Mouse (Mus musculus) cerebellum, adult 9-10 months (tissue): Measurements from ENCODE around the gene Rasl10a.
A peak's percentile ranks its signal among the peaks of the same experiment; 100 is the strongest.

Experiments
- DNase-seq: peaks from one replicate; pipeline ENCODE4 v3.0.0; 2022

Rasl10a gene

DNA sequence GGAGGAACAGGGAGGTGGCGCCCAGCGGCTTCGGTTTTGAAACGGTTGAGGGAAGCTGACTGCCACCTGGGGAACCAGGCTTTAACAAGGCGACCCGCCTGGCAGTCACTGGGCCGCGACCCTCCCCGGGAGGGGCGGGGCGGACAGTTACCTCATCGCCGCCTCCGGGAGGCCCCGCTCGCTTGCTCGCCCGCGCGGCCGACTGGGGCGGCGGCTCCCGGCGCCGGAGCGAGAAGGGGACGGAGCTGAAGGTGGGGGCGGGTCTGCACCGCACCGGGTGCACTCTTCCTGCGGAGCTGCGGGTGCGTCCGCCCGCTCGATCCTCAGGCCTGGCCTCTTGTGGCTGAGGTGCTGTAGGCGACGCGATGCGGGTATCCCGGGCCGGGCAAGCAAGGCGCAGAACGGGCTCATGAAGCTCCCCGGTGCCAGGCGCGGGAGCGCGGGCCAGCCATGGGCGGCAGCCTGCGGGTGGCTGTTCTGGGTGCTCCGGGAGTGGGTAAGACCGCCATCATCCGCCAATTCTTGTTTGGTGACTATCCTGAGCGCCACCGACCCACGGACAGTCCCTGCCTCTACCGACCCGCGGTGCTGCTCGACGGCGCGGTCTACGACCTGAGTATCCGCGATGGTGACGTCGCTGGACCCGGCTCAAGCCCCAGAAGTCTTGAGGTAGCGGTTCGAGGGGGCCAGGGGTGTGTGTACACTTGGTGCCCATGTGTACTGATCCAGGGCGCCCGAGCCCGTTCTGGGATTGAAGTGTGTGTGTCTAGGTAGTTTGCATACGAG lies at the start of gene Rasl10a:
Rasl10a (plus strand) TSS at position 273 of the 786 bp plus-strand sequence.
- DNase-seq = no peak

DNA sequence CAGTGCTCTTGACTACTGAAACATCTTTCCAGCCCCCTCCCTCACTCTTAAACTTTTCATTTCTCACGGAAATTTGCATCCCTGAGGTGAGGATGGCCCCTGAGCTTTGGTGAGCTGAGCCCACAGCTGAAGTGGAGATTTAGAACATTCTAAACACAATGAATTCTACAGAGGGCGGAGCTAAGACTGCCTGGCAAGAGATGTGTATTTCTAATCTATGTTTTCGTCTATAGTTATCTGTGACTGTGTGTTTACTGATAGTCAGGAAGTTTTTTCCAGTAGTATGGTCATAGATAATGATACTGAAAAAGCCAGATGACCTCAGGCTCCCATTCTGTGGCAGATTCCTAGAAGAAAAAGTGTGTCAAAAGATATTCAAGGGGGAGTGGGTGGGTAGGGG lies 49.1 kb upstream of the Rasl10a start:
- no peak for DNase-seq

DNA sequence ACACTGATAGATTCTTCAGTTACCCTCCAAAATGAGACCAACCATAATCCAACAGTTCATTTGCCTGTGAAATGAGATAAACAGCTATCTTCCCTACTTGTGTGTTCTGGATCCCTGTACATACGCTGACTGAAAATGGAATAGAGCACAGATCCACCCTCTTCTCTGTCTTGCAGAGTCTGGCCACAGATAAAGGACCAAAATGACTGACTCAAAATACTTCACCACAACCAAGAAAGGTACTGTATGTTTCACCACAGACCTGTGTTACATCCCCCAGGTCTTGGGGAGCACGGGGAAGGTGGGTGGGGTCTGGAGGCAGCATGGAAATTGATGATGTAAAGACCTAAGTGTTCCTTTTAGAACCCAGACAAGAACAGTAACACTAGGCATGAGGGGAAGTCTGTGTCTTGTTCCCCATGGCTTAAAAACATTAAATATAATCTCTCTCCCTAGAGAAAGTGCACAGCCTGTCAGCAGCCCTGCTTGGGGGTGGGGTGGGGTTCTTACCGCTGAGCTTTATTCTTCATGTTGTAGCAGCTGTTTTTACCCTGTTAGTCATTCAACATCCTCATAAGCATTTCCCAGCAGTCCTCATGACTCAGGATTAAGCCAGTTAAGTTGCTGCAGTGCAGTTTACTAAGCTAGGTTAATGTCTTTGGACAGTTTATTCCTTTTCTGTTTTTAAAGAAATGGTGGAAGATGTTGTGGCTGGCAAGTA lies 48.4 kb upstream of the Rasl10a start:
- DNase-seq = no peak

DNA sequence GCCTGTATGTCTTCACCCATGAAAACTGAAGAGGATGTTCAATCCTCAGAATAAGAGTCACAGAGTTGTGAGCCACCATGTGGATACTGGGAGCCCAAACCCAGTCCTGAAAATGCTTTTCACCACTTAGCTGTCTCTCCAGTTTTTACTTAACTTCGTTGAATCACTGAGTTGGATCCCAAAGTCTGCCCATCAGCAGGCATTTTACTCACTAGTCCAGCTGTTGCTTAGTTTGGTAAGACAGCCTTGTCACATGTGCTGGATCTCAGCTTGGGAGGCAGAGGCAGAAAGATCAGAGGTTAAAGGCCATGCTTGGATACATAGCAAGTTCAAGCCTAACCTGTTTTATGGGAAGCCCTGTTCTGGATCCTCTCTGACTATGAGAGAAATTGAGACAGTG lies 47.7 kb upstream of the Rasl10a start:
- no peak for DNase-seq

DNA sequence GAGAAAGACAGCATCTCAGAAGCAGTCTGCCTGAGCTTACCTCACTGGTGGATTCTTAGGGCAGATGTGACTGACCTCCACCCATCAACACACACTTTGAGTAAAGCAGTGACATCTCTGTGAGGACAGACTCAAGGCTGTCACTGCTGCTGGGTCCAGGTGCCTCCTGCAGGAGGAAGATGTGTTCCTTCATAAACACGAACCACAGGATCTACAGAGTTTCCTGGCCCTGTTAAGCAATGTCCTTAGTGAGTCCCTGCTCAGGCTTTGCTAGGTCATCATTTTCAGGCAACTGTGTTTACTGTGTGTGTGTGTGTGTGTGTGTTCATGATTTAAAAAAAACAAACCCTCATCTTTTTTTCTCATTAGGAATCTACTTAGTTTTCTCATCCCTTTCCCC lies 46.4 kb upstream of the Rasl10a start:
- no peak for DNase-seq

DNA sequence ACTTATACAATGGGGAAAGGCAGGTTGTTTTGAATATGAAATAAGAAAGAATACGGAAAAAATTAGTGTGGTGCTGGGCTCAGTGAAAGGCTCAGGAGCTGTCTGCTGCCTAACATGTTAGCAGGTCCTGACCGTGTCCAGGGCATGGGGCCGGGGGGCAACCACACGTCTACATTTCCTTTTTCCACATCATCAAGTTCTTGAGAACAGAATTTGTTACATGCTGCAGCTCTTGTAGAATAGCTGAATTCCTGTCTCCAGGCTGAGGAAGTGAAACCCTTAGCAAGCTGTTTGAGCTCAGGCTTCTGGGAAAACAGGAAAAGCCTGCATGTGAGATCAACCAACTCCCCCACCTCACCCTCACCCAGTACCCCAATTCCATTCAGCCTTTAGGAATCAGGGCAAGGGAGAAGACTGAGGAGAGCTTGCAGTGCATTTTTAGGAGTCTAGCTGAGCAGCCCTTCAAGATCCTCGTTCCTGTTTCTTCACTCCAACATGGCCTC lies 45.7 kb upstream of the Rasl10a start:
- DNase-seq = no peak

- peak; percentile 97 for DNase-seq
These were observed 42.2 kb upstream of the Rasl10a start for GRCm38 (mm10) chr11:5015720-5016119.

GRCm38 (mm10) chr11:5016286-5016685 lies 41.6 kb upstream of the Rasl10a start:
- DNase-seq = no peak

GRCm38 (mm10) chr11:5017506-5017905 lies 40.4 kb upstream of the Rasl10a start:
- no peak for DNase-seq

DNA sequence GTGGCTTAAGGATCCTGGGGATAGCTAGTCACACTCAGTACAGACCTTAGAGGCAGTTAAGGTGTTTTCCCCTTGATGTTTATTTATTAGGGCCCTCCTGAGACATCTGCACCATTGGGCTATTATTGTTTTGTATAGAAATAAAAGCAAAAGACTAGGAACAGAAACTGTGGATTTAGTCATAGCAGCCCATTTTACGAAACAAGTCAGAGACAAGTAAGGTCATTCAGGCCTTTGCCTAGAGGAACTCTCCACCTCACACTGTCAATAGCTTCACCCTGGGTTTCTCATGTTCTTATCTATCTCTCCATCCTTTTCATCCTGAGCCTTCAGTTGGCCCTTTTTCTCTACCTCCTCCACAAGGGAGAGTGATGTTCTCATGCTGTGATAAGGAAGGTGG lies 32.8 kb upstream of the Rasl10a start:
- no peak for DNase-seq

GRCm38 (mm10) chr11:5028228-5028627 lies 29.7 kb upstream of the Rasl10a start:
- no peak for DNase-seq

DNA sequence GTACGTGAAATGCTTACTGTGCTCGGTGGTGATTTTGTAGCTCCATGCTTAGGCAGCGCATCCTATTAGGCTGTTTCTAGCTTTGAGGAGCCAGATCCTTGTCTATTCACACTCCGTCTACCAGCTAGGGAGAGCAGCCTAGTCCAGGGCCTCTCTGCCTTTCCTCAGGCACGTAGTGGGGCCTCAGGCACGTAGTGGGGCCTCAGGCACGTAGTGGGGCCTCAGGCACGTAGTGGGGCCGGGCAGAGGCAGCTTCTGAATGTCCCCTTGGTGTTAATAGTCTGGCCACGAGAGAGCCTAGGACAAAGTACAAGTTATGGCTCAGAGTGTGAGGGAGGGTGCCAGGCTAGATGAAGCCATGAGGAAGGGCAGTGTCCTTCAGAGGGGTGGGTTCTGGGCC lies 25.2 kb upstream of the Rasl10a start:
- DNase-seq = no peak

DNA sequence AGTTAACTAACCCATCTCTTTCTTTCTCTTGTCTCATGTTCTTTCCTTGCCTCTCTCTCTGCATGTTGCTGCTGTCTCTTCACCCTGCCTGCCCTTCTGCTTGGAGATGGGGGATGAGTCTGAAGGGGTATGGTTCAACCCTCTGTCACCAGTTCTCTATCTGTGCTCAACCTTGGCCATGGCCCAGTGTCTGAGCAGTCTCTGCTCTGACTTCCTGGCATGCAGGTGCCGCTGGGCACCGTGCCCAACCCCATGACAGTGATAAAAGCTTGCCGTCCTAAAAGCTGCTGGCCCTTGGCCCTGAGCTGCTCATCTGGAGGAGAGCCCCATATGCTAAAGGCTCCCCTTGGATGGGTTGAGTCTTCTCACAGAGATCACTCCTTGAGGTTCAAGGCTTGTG lies 24.8 kb upstream of the Rasl10a start:
- DNase-seq = peak; percentile 78

- no peak for DNase-seq
These were observed 22.5 kb upstream of the Rasl10a start for GRCm38 (mm10) chr11:5035421-5035820.

GRCm38 (mm10) chr11:5037146-5037854 lies 20.6 kb upstream of the Rasl10a start:
- peak; percentile 83 for DNase-seq

DNA sequence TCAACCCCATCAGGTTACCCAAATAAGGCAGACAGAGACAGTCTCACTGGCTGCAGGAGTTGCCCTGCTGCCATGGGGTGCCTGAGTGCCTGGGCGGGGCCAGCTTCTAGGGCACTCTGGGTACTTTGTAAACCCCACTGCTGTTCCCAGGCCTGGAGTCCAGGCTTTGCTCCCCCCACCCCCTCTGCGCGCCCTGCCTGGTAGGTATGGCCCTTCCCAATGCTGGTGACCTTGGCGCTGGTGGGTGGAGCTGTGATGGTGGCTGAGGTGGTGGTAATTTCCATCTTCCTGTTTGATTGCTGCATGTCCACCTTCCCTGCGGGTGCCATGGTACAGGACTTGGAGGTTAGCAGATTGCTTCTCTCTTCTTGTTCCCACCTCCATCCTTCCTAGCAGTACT lies 17.3 kb upstream of the Rasl10a start:
- no peak for DNase-seq

DNA sequence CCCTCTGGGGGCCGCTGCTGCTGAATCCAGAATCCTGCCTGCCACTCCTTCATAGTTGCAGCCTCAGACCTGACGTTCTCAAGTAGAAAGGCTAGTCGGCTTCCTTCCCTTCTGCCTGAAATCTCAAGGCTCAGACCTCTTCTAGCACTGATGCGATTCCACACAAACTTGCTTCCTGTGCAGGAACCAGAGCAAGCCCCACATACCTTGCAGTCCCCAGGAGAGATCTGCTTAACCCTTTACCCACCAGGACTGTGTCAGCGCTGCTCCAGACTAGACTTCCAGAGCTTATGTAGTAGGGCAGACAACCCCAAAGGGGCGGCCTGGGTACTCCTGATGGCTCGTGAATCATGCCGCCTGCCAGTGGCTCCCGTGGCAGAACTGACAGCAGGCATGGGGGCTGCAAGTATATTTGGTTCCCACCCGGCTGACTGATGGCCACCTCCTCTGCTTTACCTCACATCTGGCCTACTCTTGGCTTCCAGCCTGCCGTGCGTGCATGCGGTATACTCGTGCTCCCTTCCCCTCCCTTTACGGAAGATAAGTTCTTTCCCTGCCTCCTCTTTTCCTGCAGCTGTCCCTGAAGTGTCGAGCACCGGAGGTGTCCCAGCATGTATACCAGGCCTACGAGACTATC lies 16.7 kb upstream of the Rasl10a start:
- DNase-seq = no peak

GRCm38 (mm10) chr11:5042645-5043381 lies 15.1 kb upstream of the Rasl10a start:
- peak; percentile 62 for DNase-seq

GRCm38 (mm10) chr11:5046321-5046926 lies 11.5 kb upstream of the Rasl10a start:
- DNase-seq = no peak

DNA sequence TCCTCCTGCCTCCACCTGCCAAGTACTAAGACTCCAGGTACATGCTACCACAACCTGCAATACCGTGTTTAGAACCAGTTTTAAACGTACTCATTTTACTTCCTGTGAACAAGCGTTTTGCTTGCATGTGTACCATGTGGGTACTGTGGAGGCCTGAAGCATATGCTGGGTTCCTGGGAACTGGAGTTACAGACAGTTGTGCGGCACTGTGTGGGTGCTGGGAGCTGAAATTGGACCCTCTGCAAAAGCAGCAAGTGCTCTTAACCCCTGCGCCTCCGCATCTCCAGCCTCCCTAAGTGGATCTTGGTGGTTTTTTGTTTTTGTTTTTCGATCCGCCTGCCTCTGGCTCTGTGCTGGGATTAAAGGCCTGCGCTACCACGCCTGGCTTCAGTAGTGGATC lies 6.3 kb upstream of the Rasl10a start:
- DNase-seq = no peak

DNA sequence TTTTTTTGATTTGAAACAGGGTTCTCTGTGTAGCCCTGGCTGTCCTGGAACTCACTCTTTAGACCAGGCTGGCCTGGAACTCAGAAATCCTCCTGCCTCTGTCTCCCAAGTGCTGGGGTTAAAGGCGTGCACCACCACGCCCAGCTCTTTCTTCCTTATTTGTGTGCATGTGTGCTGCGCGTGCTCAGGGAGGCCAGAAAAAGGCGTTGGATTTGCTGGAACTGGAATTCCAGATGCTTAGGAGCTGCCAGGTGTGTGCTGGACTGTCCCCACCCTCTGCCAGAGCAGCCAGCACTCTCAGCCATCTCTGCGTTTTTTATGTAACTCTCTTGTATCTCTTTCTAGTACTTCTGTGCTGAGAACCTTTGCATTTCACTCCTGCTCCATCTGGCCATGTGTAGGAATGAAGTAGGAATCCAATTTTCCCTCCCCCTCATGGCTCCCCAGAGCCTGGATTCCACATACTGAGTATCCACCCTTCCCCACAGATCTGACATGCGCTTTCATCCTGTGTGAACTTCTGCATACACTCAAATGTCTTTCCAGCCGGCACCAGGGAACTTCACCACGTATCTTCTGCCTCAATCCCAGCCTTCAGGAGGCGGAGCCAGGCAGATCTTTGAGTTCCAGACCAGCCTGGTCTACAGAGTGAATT lies 5.6 kb upstream of the Rasl10a start:
- no peak for DNase-seq
